Mouse (Mus musculus) adrenal gland, postnatal 4 days (tissue): ENCODE measurements at regions not wholly inside any gene's neighbourhood (a gene's known extent, or its start where the extent isn't known, plus 50 kb on each side); places are given as distances from the start of the nearest gene placed in this dataset.

Source experiments
- DNase-seq, 2 experiments: peaks; one replicate each; pipeline ENCODE4 v3.0.0; 2021 to 2022; ENCODE audit warnings: low spot score in 2 of 2, mixed read lengths in 2 of 2

DNA sequence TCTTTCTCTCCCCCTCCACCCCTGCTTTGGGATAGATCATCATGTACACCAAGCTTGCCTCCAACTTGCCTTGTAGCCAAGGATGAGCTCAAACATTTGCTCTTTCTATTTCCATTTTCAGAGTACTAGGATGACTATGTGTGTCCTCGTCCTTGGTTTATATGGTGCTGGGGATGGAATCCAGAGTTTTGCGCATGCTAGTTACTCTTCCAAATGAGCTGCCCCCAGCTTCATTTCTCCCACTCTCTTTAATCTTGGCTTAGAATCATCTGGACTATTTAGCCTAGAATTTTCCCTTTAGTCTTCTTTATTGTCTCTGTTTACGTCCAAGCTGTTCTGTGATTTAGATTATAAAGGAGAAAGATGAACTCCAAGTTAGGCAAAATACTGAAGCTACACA lies 349.2 kb downstream of the Nucb2 start:
- no peak for DNase-seq

DNA sequence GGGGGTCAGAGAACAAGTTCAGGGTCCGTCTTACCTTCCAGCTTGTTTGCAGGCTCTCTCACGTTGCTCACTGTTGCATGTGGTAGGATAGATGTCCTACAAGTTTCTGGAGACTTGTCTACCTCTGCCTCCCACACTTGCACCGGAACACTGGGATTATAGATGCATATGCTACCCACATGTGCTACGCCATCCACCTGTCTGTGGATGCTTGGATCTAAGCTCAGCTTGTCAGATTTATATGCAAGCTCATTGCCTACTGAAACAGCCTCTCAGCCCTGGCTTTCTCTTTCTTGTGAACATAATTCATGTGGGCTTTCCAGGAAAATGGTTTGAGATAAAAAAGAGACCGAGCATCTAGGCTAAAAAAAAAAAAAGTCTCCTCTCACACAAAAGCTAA lies 353.0 kb downstream of the Nucb2 start:
- DNase-seq = no peak

DNA sequence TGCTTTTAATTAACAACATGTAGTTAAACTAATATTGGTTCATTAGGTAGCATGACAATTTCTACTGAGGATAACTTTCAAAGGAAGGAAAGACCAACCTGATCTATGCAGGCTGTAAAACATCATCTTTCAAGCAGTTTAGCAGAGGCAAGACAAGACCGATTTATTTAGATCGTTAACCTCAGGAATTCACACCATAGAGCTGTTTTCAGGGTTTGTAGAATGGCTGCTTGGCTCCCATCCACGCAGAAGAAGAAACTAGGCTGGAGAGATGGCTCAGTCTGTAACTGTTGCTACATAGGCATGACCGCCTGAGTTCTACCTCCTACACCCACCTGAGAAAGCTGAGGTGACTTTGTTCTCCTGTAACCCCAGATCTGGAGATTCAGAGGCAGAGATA lies 353.6 kb downstream of the Nucb2 start:
- DNase-seq = no peak

DNA sequence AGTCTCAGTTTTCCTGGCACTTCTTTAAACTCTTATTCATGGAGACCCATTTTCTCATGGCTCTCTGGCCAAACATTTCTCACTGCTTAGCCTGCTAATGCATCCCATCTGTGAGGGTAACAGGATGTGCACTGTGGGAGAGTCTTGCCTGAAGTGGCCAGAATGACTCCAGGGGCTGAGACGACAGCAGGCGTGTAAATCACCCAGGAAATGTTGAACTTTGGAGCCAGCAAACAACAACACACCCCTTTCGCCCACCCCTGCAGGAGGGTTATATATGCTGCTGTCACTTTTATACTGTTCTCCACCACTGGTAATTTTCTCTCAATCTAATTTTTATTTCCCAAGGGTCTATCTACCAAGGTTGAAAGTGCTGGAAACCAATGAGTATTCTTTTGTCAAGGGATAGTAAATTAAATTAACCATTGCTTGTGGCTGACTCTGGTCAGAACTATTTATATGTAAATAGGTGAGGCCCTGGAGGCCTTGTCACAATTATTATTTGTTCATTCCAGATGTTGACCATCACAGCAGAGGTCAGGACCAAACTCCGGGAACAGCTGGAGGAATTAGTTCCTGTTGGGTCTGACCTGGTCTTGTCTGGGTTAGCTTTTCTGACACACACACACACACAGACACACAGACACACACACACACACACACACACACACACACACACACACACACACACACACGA lies 378.2 kb downstream of the Nucb2 start:
- no peak for DNase-seq

DNA sequence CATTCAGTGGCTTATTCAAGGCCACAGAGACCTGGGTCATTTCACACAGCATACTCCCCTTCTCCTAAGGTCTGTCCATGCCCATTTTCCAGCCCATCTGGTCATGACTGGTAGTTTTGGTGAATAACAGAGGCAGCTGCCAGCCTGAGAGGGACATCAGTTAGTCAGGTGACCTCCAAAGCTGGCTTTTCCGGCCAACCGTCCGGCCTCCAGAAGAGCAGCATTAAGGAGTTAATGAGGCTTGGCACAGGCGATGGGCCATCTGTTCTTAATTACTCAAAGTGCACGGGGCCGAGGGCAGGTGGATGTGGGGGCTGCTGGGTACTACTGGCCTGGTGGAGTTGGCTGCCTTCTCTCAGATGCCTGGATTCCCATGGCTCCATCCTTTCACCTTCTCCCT lies 389.7 kb downstream of the Nucb2 start:
- DNase-seq = no peak

DNA sequence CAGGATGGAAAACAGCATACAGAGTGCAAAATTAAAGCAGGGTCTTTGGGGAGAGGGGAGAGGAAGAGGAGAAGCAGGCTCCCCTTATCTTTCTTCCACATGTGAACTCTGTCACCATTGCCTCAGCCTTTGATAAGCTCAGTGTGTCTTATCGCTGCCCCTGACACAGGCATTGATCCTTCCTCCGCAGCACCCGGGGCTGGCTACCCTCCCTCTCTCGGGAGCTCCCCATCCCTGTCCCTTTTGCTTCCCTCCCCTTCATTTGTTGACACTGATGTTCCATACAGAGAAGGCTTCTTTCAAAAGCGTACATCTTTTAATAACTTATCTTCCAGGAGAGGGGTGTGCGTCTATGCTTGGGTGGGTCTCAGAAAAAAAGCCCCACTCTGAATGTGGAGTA lies 411.6 kb downstream of the Nucb2 start:
- DNase-seq = no peak

DNA sequence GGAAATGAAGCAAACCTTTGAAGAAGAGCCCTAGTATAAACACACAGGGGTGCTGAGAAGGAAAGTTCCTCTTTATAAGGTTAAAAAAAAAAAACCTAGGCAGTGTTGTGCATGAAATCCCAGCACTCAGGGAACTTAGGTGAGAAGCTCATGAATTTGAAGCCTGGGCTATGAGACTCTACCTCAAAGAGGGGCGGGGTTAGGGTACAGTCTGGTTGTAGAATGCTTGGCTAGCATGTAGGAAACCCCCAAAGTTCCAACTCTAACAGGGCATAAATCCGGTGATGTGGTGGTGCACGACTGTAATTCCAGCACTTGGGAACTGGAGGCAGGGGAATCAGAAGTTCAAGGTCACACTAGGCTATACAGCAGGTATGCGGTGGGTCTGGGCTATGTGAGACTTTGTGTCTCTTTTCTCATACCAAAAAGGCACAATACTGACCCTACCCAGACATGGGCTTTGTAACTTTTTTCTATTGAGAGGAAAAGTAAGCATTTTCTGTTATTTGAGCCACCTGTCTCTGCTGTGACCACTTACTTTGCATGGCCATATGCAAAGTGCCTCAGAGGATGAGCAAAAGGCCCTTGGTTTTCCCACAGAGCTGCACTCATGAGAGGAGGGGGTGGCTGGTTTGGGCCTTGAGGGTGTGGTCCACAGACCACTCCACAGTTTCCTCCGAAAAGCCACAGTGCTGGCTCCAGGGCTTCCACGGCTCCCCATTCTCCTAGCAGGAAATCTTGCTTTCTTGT lies 413.9 kb downstream of the Nucb2 start:
- no peak for DNase-seq

DNA sequence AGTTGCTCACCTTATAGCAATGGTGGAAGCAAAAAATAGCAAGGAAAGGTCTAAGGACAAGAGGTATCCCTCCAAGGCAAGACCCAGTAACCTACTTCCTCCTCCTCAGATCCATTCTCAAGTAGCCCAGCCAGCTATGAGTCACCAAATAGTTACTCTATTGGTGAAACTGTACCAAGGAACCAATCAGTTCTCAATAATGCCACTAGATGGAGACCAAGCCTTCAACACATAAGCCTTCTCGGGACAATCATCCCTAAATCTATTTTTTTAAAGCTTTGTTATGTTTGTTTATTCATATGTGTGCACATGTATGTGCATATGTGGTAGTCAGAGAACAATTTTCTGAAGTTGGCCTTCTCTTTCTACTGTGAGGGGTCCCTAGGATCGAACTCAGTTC lies 434.3 kb upstream of the Xylt1 start:
- no peak for DNase-seq

DNA sequence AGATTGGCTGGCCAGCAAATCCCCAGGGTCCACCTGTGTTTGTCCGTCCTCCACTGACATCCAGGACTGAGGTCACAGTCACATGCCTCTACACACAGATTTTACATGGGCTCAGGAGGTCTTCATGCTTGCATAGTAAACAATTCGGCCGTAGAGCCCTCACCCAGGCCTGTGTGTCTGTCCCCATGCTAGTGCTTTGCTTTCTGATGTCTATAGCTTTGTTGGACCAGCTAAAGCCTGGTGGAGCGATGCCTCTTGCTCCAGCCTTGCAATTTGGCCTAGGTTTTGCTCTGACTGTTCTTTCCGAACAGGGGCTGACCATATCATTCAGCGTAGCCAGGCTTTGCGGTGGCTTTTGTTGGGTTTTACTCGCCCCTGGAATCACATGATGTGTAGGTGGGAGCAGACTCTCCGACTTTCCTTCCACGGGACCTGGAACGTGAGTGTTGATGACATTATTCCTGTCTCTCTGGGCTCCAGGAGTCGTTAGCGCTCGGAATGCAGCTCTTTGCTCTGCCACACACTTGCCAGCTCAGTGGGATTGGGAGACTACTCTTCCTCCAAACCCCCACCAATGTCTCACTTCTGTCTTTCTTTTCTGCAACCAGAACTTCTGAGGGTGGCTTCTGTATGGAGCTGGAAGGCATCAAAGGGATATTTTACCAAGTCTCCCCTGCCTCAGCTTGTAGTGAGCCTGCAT lies 421.4 kb upstream of the Xylt1 start:
- no peak for DNase-seq

DNA sequence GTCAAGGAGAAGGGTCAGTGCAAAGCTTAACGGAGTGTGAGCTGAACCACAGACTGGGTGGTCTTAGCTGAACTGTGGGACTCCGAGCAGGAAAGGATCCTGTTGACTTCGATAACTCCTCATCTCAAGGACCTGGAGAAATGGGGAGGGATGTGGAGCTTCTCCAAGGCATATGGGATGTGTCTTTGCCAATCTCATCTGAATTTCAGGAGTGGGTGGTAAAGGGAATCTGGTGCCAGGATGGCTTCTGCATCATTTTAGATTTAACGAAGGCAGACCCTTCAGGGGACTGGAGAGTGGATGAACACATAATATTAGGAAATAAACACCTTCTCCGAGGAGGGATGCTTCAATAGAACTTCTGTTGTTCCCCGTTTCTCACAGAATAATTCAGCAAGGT lies 416.9 kb upstream of the Xylt1 start:
- DNase-seq = no peak

DNA sequence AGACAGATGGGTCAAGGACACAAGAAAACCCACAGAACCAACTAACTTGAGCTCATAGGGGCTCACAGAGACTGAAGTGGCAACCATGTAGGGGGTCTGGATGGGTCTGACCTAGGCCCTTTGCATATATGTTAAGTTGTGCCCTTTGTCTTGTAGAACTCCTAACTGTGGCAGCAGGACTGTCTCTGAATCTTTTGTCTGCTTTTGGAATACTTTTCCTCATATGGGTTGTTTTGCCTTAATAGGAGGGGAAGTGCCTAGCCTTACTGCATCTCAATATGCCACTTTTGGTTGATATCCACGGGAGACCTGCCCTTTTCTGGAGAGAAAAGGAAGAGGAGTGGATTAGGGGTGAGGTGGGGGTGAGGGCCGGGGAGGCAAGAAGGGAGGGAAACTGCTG lies 389.4 kb upstream of the Xylt1 start:
- DNase-seq = no peak

DNA sequence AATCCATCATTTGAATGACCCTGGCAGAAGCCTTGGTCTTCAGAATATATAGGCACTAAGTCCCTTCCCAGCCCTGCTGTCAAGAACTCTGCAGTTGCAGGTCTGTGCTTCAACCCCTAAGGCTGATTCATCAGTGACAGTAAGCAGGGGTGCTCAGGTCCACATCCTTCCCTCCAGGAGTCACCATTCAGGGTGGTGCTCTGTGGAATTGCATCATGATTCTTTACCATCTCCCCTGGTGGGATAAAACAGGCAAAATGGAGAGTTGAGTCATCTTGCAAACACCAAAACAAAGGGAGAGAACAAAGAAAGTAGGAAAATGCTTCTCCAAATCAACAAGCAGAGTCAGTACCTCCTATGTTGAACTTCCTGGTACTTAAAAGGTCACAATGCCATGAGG lies 388.6 kb upstream of the Xylt1 start:
- no peak for DNase-seq

DNA sequence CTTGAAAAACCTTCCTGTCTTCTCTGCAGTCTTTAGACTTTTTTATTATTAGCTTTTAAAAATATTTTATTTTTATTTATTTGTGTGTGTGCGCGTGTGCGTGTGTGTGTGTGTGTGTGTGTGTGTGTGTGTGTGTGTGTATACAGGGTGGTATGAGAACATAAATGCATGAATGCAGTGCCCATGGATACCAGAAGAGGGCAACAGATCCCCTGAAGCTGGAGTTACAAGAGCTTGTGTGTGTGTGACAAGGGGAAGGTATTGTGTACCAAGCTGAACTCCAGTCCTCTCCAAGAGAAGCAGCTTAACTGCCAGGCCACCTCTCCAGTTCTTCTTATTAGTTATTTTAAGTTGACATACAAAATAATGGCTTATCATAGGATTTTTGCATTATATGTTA lies 385.0 kb upstream of the Xylt1 start:
- DNase-seq = no peak

DNA sequence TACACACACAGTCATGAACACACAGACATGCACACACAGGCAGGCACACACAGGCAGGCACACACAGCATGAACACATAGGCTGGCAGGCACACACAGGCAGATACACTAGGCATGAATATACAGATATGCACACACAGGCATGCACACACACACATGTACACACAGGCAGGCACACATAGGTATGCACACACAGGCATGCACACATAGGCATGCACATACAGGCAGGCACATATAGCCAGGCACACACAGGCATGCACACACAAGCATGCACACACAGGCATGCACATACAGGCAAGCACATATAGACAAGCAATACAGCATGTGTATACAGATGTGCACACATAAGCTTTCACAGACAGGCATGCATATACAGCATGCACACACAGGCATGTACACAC lies 377.6 kb upstream of the Xylt1 start:
- no peak for DNase-seq

DNA sequence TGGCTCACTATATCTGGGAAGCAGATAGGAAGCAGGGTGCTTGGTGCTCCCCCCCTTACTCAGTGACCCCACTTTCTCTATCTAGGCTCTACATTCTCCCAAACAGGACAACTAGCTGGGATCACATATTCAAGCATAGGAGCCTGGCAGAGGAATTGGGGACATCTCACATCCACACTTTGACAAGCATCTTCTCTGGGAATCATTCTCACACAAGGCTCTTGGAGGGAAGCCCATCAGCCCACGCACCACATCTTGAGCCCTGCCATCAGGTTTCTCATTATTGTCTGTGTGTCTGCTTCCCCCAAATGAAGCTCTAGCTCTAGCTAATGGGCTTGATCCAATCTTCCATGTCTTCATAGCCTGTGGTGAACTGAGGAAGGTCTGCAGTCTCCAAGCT lies 362.4 kb upstream of the Xylt1 start:
- no peak for DNase-seq

DNA sequence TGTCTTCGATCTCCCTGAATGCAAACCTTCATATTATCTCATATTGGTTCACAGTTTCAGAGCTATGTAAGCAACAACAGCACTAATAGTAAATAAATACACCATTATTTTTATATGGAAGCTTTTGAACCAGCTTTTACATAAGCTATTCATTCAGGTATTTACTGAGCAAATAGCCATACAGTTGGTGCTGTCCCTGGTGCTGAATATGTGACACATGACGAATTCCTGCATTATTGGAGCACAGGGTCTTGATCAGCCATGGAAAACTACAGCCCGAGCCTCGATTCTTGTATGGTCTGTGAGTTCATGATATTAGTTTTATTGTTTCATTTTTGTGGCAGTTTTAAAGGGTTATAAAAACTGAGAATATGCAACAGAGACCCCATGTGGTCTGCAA lies 359.1 kb upstream of the Xylt1 start:
- DNase-seq = peak in 1 of 2 experiments; percentile 7

DNA sequence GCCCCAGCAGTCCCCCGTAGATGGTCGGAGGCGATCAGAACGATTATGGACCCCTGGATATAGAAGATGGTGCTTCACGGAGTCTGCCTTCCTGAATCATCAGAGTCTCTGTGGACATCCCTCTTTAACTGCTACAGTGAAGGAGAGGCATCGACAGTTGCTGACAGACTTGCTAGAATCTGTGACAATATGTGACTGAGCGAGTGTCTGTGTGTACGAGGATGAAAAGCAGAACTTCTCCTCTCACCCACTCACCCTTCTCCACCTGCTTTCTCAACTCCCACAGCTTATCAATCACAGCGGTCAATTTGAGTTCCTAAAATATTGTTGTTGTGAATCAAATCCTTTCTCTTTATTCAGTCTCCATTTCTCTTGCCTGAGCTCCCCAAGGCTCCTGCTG lies 335.9 kb upstream of the Xylt1 start:
- no peak for DNase-seq

DNA sequence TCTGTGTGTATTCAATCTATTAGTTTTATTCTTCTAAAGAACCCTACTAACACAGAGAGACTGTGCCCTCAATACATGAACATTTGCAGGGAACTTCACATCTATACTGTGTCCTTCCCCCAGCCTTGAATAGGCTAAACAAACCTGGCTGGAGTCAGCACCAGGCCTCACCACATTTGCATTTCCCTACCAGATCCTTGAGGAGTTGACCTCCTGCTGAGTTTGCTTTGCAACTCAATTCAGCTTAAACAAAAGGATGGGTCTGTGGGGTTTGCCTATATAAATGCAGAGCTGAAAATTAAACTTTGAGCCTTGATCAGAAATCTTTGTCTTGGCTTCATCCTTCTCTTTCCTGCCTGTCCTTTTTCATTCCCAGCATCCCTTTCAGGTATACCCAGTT lies 331.5 kb upstream of the Xylt1 start:
- no peak for DNase-seq

DNA sequence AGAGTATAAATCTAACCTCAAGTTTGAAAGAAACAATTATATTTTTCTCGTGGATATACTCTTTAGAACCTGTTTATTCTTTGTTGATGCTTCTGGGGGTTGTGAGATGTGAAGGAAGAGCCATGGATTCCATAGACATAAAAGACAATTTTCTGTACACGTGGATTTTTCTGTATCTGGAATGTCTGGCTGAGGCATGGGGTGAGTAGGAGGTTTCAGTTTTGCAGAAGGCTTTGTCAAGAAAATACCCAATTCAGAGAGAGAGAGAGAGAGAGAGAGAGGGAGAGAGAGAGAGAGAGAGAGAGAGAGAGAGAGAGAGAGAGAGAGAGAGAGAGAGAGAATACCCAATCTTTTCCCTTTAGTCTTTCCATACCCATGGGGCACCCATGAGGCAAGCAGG lies 315.0 kb upstream of the Xylt1 start:
- DNase-seq = no peak

DNA sequence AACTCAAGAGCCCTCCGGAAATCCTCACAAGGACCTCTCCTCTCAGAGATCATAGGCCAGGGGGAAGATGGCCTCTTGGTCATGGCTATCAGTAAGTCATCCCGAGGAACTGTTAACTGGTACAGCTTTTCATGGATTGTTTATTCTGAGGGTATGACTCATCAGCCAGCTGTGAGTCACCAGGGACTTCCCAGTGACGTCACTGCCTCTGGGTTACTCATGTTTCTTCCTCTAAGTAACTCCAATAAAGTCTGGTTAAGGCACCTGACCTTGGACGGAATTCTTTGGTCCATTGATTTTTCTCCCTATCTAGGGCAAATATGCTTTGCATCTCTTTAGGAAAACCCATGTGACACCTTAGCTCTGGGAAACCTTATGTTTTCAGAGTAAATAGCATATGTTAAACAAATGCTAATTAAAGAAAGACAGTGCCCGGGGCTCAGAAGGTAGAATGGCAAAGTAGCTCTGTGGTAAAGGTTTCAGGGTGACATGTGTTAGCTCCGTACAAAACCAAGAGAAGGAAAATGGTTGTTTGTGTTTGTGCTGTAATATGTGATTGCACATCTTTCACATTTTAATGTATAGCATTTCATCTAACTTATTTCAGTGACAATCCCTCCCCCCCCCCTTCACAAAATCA lies 289.7 kb upstream of the Xylt1 start:
- DNase-seq = peak in 1 of 2 experiments; percentile 11

DNA sequence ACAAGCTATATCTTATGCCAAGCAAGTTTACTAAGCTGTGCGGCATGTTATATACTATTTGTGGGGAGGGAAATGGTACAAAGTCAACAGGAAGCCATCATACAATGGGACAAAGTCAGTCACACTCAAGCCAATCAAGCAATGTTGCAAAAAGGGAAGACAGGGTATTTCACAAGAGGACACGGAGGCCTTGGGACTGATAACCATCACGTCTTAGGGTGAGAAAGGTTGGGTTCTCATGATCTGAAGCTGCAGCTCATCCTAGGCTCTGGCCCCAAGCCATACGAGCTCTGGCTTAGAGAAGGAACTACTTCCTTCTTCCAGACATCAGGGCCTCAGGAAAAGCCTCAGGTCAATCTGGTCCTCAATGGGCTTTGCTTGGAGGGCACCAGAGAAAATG lies 287.9 kb upstream of the Xylt1 start:
- no peak for DNase-seq

DNA sequence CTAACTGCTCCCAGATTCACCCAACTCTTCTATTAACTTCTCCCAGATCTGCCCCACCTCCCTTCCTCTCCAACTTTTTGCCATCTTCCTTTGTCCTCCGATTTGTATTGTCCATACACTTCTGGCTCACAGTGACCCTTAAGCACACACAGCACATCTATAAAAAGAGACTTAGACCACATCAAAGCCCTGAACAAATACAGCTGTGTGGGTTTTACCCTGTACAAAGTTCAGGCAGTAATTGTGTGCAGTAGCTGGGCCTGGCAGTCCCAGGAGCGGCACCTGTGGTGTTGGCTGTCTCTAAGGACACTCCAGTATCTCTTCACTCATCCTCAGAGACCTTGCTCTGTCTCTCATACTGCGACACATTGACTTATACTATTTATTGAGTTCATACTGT lies 283.2 kb upstream of the Xylt1 start:
- DNase-seq = no peak
